Mouse (Mus musculus) erythroblast, embryonic 14.5 days (primary cell): ENCODE data around the gene Pde6g. TPM values are rescaled to one million over a fixed set of nuclear protein-coding genes. Genes with fewer than 3 reads are reported as not detected.

ENCODE experiments used
- H3K27me3 ChIP-seq: 2 replicates; pipeline ENCODE4 v1.6.1; 2012; ENCODE audit warnings: inconsistent platforms; ENCODE audit not compliant: control insufficient read depth
- H3K36me3 ChIP-seq: 2 replicates; pipeline ENCODE4 v1.6.1; 2012; ENCODE audit warnings: mild to moderate bottlenecking, inconsistent platforms; ENCODE audit not compliant: control insufficient read depth
- H3K4me1 ChIP-seq: 2 replicates; pipeline ENCODE4 v1.6.1; 2012; ENCODE audit warnings: inconsistent platforms; ENCODE audit not compliant: control insufficient read depth
- H3K4me3 ChIP-seq: replicated peaks from 2 replicates; pipeline ENCODE3; 2012; ENCODE audit warnings: moderate library complexity, mild to moderate bottlenecking, inconsistent platforms
- H3K9me3 ChIP-seq: 2 replicates; pipeline ENCODE4 v1.6.1; 2012; ENCODE audit warnings: low read length, inconsistent platforms, mixed read lengths; ENCODE audit not compliant: control insufficient read depth
- GATA1 ChIP-seq: IDR thresholded peaks from 2 replicates; pipeline ENCODE4 v1.6.1; 2012; ENCODE audit warnings: low read length, inconsistent platforms, mixed read lengths
- TAL1 ChIP-seq: IDR thresholded peaks from 3 replicates; pipeline ENCODE4 v1.6.1; 2012; ENCODE audit warnings: low read length, inconsistent platforms, mixed read lengths
- polyA plus RNA-seq: library from polyadenylated mRNA; stranded (reverse); fragments of >175 nt; gene quantifications from 2 replicates; pipeline ENCODE4 v1.2.3, GENCODE M21; 2012

Pde6g gene
- polyA plus RNA-seq, 1 experiment, result not detected

DNA sequence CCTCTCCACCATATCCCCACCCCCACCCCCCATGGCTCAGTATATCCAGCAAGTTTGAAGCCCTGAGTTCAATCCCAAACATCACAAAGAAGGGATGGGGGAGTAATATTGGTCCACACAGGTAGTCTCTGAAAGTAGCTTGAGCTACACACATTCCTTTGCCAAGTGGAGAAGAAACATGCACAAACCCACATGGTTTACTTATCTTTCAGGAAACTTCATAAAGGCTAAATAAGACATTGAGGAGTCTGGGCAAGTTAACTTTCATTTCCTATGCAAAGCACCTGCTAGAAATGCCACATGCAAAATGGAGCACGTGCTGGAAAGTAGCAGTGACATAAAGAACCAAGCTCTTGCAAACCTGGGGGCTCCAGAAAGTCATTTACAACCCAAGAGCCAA is 46.9 kb downstream of the Pde6g start:
- Histone ChIP-seq H3K36me3 (peaks cover 100% of the 10 kb centered on the region), H3K27me3 (no peaks in the 10 kb centered on the region), H3K9me3 (no peaks in the 10 kb centered on the region), H3K4me3 (no peak overlapping the region), H3K4me1 (peaks cover 33% of the 10 kb centered on the region)
- TF ChIP-seq GATA1, result no peak

DNA sequence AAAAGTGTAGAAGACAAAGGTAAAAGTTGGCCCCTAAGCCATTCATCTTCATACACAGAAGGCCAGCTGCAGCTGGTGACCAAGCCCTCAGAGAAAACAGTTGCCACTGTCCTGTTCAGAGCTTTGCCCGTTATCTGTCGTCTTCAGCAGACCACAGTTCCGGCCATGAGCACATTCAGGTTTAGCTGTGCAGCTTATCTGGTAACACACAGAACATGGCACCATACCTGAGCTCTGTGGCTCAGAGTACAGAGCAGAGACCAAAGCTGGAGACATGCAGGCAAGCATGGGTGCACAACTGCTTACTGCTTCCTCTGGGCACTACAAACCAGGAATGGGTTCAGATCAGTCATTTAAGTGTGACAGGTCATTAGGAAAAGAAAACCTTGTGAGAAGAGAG is 47.4 kb downstream of the Pde6g start:
- peaks cover 35% of the 10 kb centered on the region for H3K4me1 ChIP-seq
- no peaks in the 10 kb centered on the region for H3K9me3 ChIP-seq
- H3K36me3 ChIP-seq, result peaks cover 100% of the 10 kb centered on the region
- no peak overlapping the region for H3K4me3 ChIP-seq
- no peaks in the 10 kb centered on the region for H3K27me3 ChIP-seq
- TF ChIP-seq TAL1 (peak; percentile 54), GATA1 (no peak)

DNA sequence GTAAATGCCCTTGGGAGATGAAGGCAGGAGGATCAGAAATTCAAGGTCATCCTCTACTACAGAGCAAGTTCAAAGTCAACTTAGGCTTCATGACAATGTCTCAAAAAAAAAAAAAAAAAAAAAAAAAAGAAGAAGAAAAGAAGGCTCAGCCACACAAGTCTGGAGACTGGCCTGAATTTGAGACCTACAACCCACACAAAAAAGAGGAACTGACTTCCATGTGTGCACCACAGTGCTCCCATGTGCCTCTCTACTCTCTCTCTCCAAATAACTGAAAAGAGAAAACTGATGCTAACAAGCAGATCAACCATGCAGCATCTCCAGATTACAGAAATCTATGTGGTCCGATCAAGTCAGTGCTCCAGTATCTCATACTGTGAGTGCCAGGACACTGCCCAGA is 48.5 kb downstream of the Pde6g start:
- Histone ChIP-seq H3K36me3 (peaks cover 100% of the 10 kb centered on the region), H3K4me1 (peaks cover 45% of the 10 kb centered on the region)

DNA sequence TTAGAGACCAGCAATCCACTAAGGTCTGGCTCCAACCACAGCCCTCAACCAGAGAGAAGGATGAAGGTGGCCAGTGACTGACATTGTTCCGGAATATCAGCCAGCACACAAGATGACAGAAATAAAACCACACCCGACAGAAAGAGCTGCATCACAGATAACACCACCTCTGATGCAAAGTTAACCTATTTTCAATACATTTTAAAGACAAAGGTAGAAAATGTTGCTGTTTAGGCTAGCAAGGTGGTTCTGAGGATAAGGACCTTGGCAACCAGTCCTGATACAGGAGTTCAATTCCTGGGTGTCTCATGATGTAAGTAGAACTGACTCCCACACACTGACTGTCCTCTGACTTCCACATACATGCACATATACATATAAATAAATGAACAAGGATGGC is 54.0 kb downstream of the Pde6g start:
- TF ChIP-seq TAL1 (no peak), GATA1 (no peak)
- Histone ChIP-seq H3K4me1 (peaks cover 28% of the 10 kb centered on the region), H3K27me3 (no peaks in the 10 kb centered on the region), H3K36me3 (peaks cover 98% of the 10 kb centered on the region), H3K9me3 (no peaks in the 10 kb centered on the region), H3K4me3 (no peak overlapping the region)

More for the DNA sequence above, 48.5 kb downstream of the Pde6g start:
- no peaks in the 10 kb centered on the region for H3K27me3 ChIP-seq
- TF ChIP-seq TAL1 (no peak), GATA1 (no peak)
- H3K4me3 ChIP-seq, result no peak overlapping the region
- H3K9me3 ChIP-seq, result no peaks in the 10 kb centered on the region

Other genes with a start within 250 kb of the Pde6g start
- gene Bahcc1, start 220.6 kb downstream of the Pde6g start, polyA plus RNA-seq, result 0.17 and 0.21 TPM in 2 replicates
- 9.0 TPM in 2 replicates for gene Actg1, start 105.0 kb downstream of the Pde6g start, polyA plus RNA-seq
- gene Fscn2, start 92.0 kb downstream of the Pde6g start, polyA plus RNA-seq, result not detected in 2 replicates
- 1.2 and 2.2 TPM in 2 replicates for gene Faap100, start 74.7 kb downstream of the Pde6g start, polyA plus RNA-seq
- gene Nploc4, start 15.8 kb downstream of the Pde6g start, polyA plus RNA-seq, result 8.8 and 9.3 TPM in 2 replicates
- gene Tspan10, start 10.9 kb downstream of the Pde6g start, polyA plus RNA-seq, result not detected in 2 replicates
- 0.41 and 0.65 TPM in 2 replicates for gene Oxld1, start 4.6 kb upstream of the Pde6g start, polyA plus RNA-seq
- 0.75 and 1.4 TPM in 2 replicates for gene Ccdc137, start 4.6 kb upstream of the Pde6g start, polyA plus RNA-seq
- gene Arl16, start 14.1 kb upstream of the Pde6g start, polyA plus RNA-seq, result 2.6 and 4.9 TPM in 2 replicates
- gene Mrpl12, start 31.1 kb upstream of the Pde6g start, polyA plus RNA-seq, result 14.6 and 16.8 TPM in 2 replicates
- gene Slc25a10, start 38.3 kb upstream of the Pde6g start, polyA plus RNA-seq, result 5.5 and 6.6 TPM in 2 replicates
- gene Gcgr, start 77.2 kb upstream of the Pde6g start, polyA plus RNA-seq, result 0.03 TPM in 1 of 2 replicates, not detected in the other
- 4.1 and 5.7 TPM in 2 replicates for gene Mcrip1, start 96.2 kb upstream of the Pde6g start, polyA plus RNA-seq
- 0.05 TPM in 1 of 2 replicates, not detected in the other for gene Ppp1r27, start 97.6 kb upstream of the Pde6g start, polyA plus RNA-seq
- 23.2 and 24.6 TPM in 2 replicates for gene P4hb, start 119.8 kb upstream of the Pde6g start, polyA plus RNA-seq
- 52.3 and 59.5 TPM in 2 replicates for gene Arhgdia, start 128.1 kb upstream of the Pde6g start, polyA plus RNA-seq
- gene Alyref, start 144.9 kb upstream of the Pde6g start, polyA plus RNA-seq, result 56.7 and 59.1 TPM in 2 replicates
- 12.9 and 19.1 TPM in 2 replicates for gene Anapc11, start 144.9 kb upstream of the Pde6g start, polyA plus RNA-seq
- 0.46 TPM in 1 of 2 replicates, not detected in the other for gene Npb, start 155.0 kb upstream of the Pde6g start, polyA plus RNA-seq
- gene Pcyt2, start 164.4 kb upstream of the Pde6g start, polyA plus RNA-seq, result 9.6 and 12.2 TPM in 2 replicates
- 19.3 and 22.9 TPM in 2 replicates for gene Sirt7, start 171.7 kb upstream of the Pde6g start, polyA plus RNA-seq
- 18.3 and 20.4 TPM in 2 replicates for gene Mafg, start 180.1 kb upstream of the Pde6g start, polyA plus RNA-seq
- gene Pycr1, start 190.3 kb upstream of the Pde6g start, polyA plus RNA-seq, result 0.03 and 0.06 TPM in 2 replicates
- gene Myadml2, start 194.7 kb upstream of the Pde6g start, polyA plus RNA-seq, result not detected in 2 replicates
- gene Notum, start 207.7 kb upstream of the Pde6g start, polyA plus RNA-seq, result 0.02 TPM in 1 of 2 replicates, not detected in the other
- gene Aspscr1, start 219.5 kb upstream of the Pde6g start, polyA plus RNA-seq, result 50.9 and 60.7 TPM in 2 replicates